Mouse (Mus musculus) cerebellum, postnatal 25 days (tissue): ENCODE measurements at regions not wholly inside any gene's neighbourhood (a gene's known extent, or its start where the extent isn't known, plus 50 kb on each side); places are given as distances from the start of the nearest gene placed in this dataset.

Experiments
- DNase-seq, 2 experiments: peaks; one replicate each; pipeline ENCODE4 v3.0.0; 2021; ENCODE audit warnings: mixed read lengths in 2 of 2

DNA sequence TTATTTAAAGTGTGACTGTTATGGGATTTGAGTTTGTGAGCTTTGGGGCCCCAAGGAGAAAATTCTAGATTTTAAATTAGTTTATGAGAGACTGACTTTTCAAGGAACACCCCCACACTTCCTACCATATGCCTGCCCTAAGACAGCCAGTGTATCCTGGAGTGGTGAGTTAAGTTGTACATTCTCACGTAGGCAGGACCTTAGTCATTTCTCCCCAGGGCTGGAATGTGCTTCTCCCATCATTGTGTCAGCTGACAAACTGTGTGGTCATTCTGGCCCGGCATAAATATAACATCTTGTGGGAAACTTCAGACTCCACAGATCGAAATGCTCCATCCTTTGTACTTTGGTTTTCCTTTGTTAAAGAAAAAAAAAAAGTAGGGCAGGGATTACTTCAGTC is 73.1 kb upstream of the Tfpi start:
- no peak for DNase-seq

DNA sequence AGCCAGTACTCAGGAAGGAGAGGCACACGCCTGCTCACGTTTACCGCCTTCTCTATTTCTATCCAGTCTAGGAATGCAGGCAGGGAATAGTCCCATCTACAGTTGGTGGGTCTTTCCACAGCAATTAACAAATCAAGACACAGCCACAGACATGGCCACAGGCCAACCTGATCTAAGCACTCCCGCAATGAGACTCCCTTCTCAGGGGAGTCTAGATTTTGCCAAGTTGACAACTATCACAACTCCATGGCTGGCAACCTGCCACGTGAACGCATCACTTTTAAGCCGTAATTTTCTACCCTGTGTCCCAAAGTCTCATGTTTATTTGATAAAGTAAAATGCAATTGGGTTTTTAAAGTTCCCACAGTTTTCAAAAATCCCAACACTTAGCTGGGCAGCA is 72.0 kb upstream of the Tfpi start:
- no peak for DNase-seq

GRCm38 (mm10) chr2:84545676-84546075 is 69.1 kb upstream of the Tfpi start:
- DNase-seq: no peak

- DNase-seq: no peak
Observed at GRCm38 (mm10) chr2:84544739-84545138, 68.2 kb upstream of the Tfpi start.

- DNase-seq: peak in 1 of 2 experiments; percentile 18
Observed at GRCm38 (mm10) chr2:84544146-84544545, 67.6 kb upstream of the Tfpi start.

- no peak for DNase-seq
Observed at GRCm38 (mm10) chr2:84541440-84541839, 64.9 kb upstream of the Tfpi start.

DNA sequence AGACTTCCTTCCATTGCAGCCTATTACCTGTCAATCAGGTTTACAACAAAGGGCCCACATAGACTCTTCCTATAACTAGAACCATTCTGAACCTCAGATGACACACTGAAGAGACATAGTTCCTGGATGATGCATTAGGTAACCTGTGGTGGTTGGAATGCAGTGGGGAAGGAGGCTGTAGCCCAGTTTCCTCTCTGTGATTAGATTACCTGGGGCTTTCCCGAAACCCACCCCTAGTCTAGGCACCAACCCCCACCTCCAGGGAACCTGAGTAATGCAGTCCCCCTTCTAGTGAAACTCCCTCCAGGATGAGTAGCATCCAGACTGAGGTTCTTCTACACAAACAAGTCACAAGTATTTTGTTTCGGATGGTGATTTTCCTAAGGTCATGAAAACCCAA is 62.5 kb upstream of the Tfpi start:
- no peak for DNase-seq

DNA sequence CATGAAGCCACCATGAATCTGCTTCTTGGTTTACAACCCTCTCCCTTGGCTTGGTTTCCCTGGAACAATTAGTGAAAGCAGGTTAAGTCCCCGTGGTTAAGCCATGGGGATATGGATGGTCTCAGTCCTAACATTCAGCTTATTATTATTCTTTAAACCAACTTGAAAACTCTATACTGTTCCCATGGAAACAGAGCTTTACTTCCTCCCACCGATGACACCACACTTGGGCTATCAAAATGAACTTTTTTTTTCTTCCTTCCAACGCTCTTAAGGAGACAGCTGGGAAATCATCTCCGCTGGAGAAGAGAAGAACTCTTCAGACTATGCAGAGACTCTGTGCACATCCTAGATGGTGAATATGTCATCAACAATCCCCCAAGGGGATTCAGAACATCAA is 61.4 kb upstream of the Tfpi start:
- no peak for DNase-seq

DNA sequence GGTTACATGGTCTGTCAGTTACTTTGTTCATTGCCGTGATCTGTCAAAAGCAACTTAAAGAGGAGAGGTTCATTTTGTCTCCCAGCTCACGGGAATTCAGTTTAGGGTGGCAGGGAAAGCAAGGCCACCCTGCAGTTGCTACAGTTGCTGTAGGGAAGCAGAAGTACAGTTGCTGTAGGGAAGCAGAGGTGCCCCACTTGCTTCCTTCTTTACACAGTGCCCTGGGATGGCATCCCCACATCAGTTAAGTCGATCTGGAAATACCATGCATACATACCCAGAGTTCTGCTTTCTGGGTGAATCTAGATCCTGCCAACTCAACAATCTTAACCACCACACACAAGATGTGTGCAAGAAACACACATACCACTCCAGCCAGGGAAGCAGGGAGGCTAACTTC is 54.6 kb upstream of the Tfpi start:
- DNase-seq: no peak

DNA sequence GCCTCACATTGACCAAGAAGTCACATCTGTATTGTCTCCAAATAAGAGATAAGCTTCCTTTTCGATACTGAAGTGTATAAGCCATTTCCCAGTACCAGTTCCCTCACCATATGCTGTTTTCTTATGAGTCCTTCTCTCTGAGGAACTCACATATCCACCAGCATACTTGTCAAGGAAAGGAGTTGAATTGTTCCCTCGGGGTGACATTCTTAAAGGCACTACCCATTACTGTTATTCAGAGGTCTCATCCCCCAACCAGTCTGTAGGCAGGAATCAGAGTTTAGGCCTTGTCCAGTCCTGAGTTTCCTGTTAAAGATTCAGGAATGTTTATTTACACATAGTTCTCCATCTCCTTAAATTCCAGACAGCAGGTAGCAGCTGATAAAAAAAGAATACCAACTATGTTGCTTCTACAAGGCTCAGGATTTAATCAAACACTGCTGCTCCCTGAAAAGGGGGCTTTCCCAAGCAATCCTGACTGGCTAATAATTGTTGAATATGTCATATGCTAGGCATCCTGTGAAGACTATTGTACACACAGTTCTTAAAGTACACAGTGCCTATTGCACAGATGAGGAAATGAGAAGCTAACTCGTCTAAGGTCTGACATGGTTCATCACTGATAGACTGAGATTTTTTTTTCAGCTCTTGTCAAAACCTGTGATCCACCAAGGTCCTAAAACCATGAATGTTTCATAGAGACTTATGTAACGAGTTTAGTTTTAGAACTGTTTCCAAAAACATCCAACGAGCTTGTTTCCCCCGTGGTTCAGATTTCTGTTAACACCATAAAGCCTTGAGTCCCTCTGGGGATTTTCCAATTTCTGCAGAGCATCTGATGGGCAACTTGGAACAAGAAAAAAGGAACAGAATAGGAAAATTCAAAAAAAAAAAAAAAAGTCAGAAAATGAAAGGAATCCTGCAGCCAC is 52.5 kb upstream of the Tfpi start:
- DNase-seq: no peak
